Mouse (Mus musculus): ENCODE data around the gene Aqp3. TPM values are rescaled to one million over a fixed set of nuclear protein-coding genes. Genes with fewer than 3 reads are reported as not detected.
A peak's percentile ranks its signal among the peaks of the same experiment; 100 is the strongest.

Gene Aqp3
- total and polyA plus RNA-seq, 3 experiments = 0.12 to 0.42 TPM; not detected in 1

GRCm38 (mm10) chr4:41051781-41052180, 46.2 kb downstream of the Aqp3 start:
- H3K27ac ChIP-seq (ENCODE audit: control insufficient read depth, low read depth, low read length) = no peak overlapping the region
- H3K79me2 ChIP-seq (ENCODE audit: control insufficient read depth, insufficient read depth, low read length, poor library complexity) = no peaks in the 10 kb centered on the region; the same call in 1 of the 2 replicates
- TF ChIP-seq ZKSCAN1 (IDR thresholded peaks at IDR 0.05; ENCODE audit: low read depth, low read length) = no peak
- TF ChIP-seq ZC3H11A (IDR thresholded peaks at IDR 0.05; ENCODE audit: low read depth, low read length) = no peak
- TF ChIP-seq USF2 (IDR thresholded peaks at IDR 0.05; ENCODE audit: borderline replicate concordance in 1 of 2, insufficient read depth in 1 of 2, low read depth in 1 of 2, low read length in 2 of 2) = no peak
- no peak for TF ChIP-seq POLR2A (IDR thresholded peaks at IDR 0.05; ENCODE audit: control insufficient read depth in 1 of 2, insufficient read depth in 1 of 2, low read depth in 1 of 2, low read length in 2 of 2, poor library complexity in 1 of 2)
- TF ChIP-seq HCFC1 (IDR thresholded peaks at IDR 0.05; ENCODE audit: low read depth, low read length) = no peak
- TF ChIP-seq ZMIZ1 (IDR thresholded peaks at IDR 0.05; ENCODE audit: low read depth, low read length) = no peak
- no peak for TF ChIP-seq TCF12 (IDR thresholded peaks at IDR 0.05; ENCODE audit: low read depth, low read length)
- TF ChIP-seq MAX (IDR thresholded peaks at IDR 0.05; ENCODE audit: low read length) = no peak
- no peaks in the 10 kb centered on the region for H3K9me3 ChIP-seq (replicated peaks; ENCODE audit: insufficient read depth, low read length)
- H3K27me3 ChIP-seq (ENCODE audit: control insufficient read depth in 1 of 2, insufficient read depth in 2 of 2, low read length in 2 of 2) = no peaks in the 10 kb centered on the region
- no peak overlapping the region for H3K9ac ChIP-seq (ENCODE audit: control insufficient read depth, low read depth, low read length, poor library complexity, severe bottlenecking)
- DNase-seq (ENCODE audit: low read depth, low spot score) = no peak
- H3K4me3 ChIP-seq (ENCODE audit: control insufficient read depth in 1 of 2, insufficient read depth in 1 of 2, low read depth in 2 of 2, low read length in 2 of 2) = no peak overlapping the region
- peaks cover 0 to 6% of the 10 kb centered on the region in 2 experiments; a peak in 2 of 4 replicates for H3K36me3 ChIP-seq (ENCODE audit: control insufficient read depth in 1 of 2, insufficient read depth in 2 of 2, low read length in 2 of 2)
- peaks cover 0 to 6% of the 10 kb centered on the region in 2 experiments; a peak in 3 of 4 replicates for H3K4me1 ChIP-seq (ENCODE audit: control insufficient read depth in 1 of 2, insufficient read depth in 2 of 2, low read length in 2 of 2)

GRCm38 (mm10) chr4:41050726-41051675, 47.0 kb downstream of the Aqp3 start:
- H3K36me3 ChIP-seq (ENCODE audit: control insufficient read depth in 1 of 2, insufficient read depth in 2 of 2, low read length in 2 of 2) = peaks cover 0 to 6% of the 10 kb centered on the region in 2 experiments; a peak in 2 of 4 replicates
- H3K9me3 ChIP-seq (replicated peaks; ENCODE audit: insufficient read depth, low read length) = no peaks in the 10 kb centered on the region
- peaks cover 0 to 6% of the 10 kb centered on the region in 2 experiments; a peak in 3 of 4 replicates for H3K4me1 ChIP-seq (ENCODE audit: control insufficient read depth in 1 of 2, insufficient read depth in 2 of 2, low read length in 2 of 2)
- peak overlapping the region; percentile 59 for H3K9ac ChIP-seq (ENCODE audit: control insufficient read depth, low read depth, low read length, poor library complexity, severe bottlenecking)
- no peaks in the 10 kb centered on the region for H3K27me3 ChIP-seq (ENCODE audit: control insufficient read depth in 1 of 2, insufficient read depth in 2 of 2, low read length in 2 of 2)
- peak; percentile 86 for DNase-seq (ENCODE audit: low read depth, low spot score)
- peak overlapping the region; percentile 65 to 70 for H3K4me3 ChIP-seq (ENCODE audit: control insufficient read depth in 1 of 2, insufficient read depth in 1 of 2, low read depth in 2 of 2, low read length in 2 of 2)
- no peak overlapping the region for H3K27ac ChIP-seq (ENCODE audit: control insufficient read depth, low read depth, low read length)
- no peaks in the 10 kb centered on the region; the same call in 1 of the 2 replicates for H3K79me2 ChIP-seq (ENCODE audit: control insufficient read depth, insufficient read depth, low read length, poor library complexity)
- TF ChIP-seq RAD21 (IDR thresholded peaks at IDR 0.05; ENCODE audit: low read depth, low read length) = no peak; the same call in none of the 2 replicates
- no peak for TF ChIP-seq TAL1 (IDR thresholded peaks at IDR 0.05; ENCODE audit: low read length)
- TF ChIP-seq ZNF384 (IDR thresholded peaks at IDR 0.05; ENCODE audit: low read depth, low read length) = peak; percentile 79
- no peak for TF ChIP-seq HCFC1 (IDR thresholded peaks at IDR 0.05; ENCODE audit: low read depth, low read length)
- no peak for TF ChIP-seq MEF2A (IDR thresholded peaks at IDR 0.05; ENCODE audit: extremely low read depth, insufficient replicate concordance, low read depth, low read length, poor library complexity, severe bottlenecking)
- no peak for TF ChIP-seq UBTF (IDR thresholded peaks at IDR 0.05; ENCODE audit: borderline replicate concordance, insufficient read depth, low read depth, low read length)
- 0 out of 2 replicates have a peak, but pooled peaks have one; percentile 13 for TF ChIP-seq RCOR1 (IDR thresholded peaks at IDR 0.05; ENCODE audit: low read depth, low read length)
- no peak for TF ChIP-seq MAZ (IDR thresholded peaks at IDR 0.05; ENCODE audit: low read depth, low read length)
- no peak for TF ChIP-seq ZMIZ1 (IDR thresholded peaks at IDR 0.05; ENCODE audit: low read depth, low read length)
- TF ChIP-seq CHD1 (IDR thresholded peaks at IDR 0.05; ENCODE audit: low read depth, low read length) = no peak
- TF ChIP-seq ZKSCAN1 (IDR thresholded peaks at IDR 0.05; ENCODE audit: low read depth, low read length) = no peak
- peak; percentile 56; the same call in 1 of the 2 replicates for TF ChIP-seq MXI1 (IDR thresholded peaks at IDR 0.05; ENCODE audit: low read depth, low read length)
- 0 out of 2 replicates have a peak, but pooled peaks have one; percentile 5 for TF ChIP-seq USF1 (IDR thresholded peaks at IDR 0.05; ENCODE audit: low read depth, low read length)
- TF ChIP-seq USF2 (IDR thresholded peaks at IDR 0.05; ENCODE audit: borderline replicate concordance in 1 of 2, insufficient read depth in 1 of 2, low read depth in 1 of 2, low read length in 2 of 2) = no peak
- no peak for TF ChIP-seq GABPA (IDR thresholded peaks at IDR 0.05; ENCODE audit: low read depth, low read length)
- no peak for TF ChIP-seq POLR2A (IDR thresholded peaks at IDR 0.05; ENCODE audit: control insufficient read depth in 1 of 2, insufficient read depth in 1 of 2, low read depth in 1 of 2, low read length in 2 of 2, poor library complexity in 1 of 2)
- no peak for TF ChIP-seq MYB (IDR thresholded peaks at IDR 0.05; ENCODE audit: low read depth, low read length)
- TF ChIP-seq POLR2AphosphoS5 (IDR thresholded peaks at IDR 0.05; ENCODE audit: borderline replicate concordance, low read depth, low read length) = no peak
- TF ChIP-seq TBP (IDR thresholded peaks at IDR 0.05; ENCODE audit: low read depth, low read length) = no peak
- TF ChIP-seq JUND (IDR thresholded peaks at IDR 0.05; ENCODE audit: low read depth, low read length) = 0 out of 2 replicates have a peak, but pooled peaks have one; percentile 29
- TF ChIP-seq ETS1 (IDR thresholded peaks at IDR 0.05; ENCODE audit: low read depth, low read length) = no peak
- TF ChIP-seq MYC (IDR thresholded peaks at IDR 0.05; ENCODE audit: low read depth, low read length) = no peak
- peak; percentile 64; the same call in 1 of the 2 replicates for TF ChIP-seq SIN3A (IDR thresholded peaks at IDR 0.05; ENCODE audit: low read length)

Measured in MEL (cell line).